Mouse (Mus musculus) erythroblast, adult 5-6 weeks (primary cell): ENCODE results near the gene Tgfb2. TPM values are rescaled to one million over a fixed set of nuclear protein-coding genes. Genes with fewer than 3 reads are reported as not detected.

Source experiments
- ATAC-seq: replicated peaks from 2 replicates; pipeline ENCODE4 v1.8.0; 2016; ENCODE audit warnings: moderate number of reproducible peaks, mild to moderate bottlenecking, moderate TSS enrichment, inconsistent platforms; ENCODE audit not compliant: poor library complexity, low FRiP score, severe bottlenecking
- total RNA-seq, 2 experiments: library from RNA; stranded (forward) in 1 of 2; stranded (reverse) in 1 of 2; fragments of 150-400 nt in 1 of 2; fragments of 200-764, 138-1000 nt in 1 of 2; gene quantifications; 2 replicates each; pipeline versions ENCODE4 v1.2.3 to v1.2.4; 2015 to 2017; ENCODE audit warnings: low replicate concordance in 2 of 2

Gene Tgfb2
- total RNA-seq, 2 experiments from 2014 or later: not detected

GRCm38 (mm10) chr1:186604124-186604523 is 101.7 kb downstream of the Tgfb2 start:
- ATAC-seq: no peak

GRCm38 (mm10) chr1:186588226-186588625 is 117.6 kb downstream of the Tgfb2 start:
- no peak for ATAC-seq

GRCm38 (mm10) chr1:186587065-186587804 is 118.6 kb downstream of the Tgfb2 start:
- ATAC-seq: no peak

GRCm38 (mm10) chr1:186585571-186586164 is 120.1 kb downstream of the Tgfb2 start:
- no peak for ATAC-seq

- no peak for ATAC-seq
These were observed 121.9 kb downstream of the Tgfb2 start for GRCm38 (mm10) chr1:186583933-186584332.

- ATAC-seq: no peak
These were observed 123.7 kb downstream of the Tgfb2 start for GRCm38 (mm10) chr1:186582113-186582512.

GRCm38 (mm10) chr1:186581666-186582065 is 124.1 kb downstream of the Tgfb2 start:
- ATAC-seq: no peak

- no peak for ATAC-seq
These were observed 124.7 kb downstream of the Tgfb2 start for GRCm38 (mm10) chr1:186581114-186581513.

GRCm38 (mm10) chr1:186577302-186577701 is 128.5 kb downstream of the Tgfb2 start:
- ATAC-seq: no peak

- no peak for ATAC-seq
These were observed 130.2 kb downstream of the Tgfb2 start for GRCm38 (mm10) chr1:186575629-186576028.

GRCm38 (mm10) chr1:186575074-186575473 is 130.7 kb downstream of the Tgfb2 start:
- ATAC-seq: no peak

Other genes starting within 250 kb of the Tgfb2 start
- 11.9 and 12.1 TPM in 2 replicates for gene Rrp15, start 43.4 kb upstream of the Tgfb2 start, total RNA-seq (2015; ENCODE audit: low replicate concordance)
- 11.7 and 15.1 TPM in 2 replicates for gene Rrp15, start 43.4 kb upstream of the Tgfb2 start, total RNA-seq (2017; ENCODE audit: low replicate concordance)